Mouse (Mus musculus) ES-E14 (cell line): Measurements from ENCODE around the gene Sqstm1. TPM values are rescaled to one million over a fixed set of nuclear protein-coding genes. Genes with fewer than 3 reads are reported as not detected.

Experiments used
- DNase-seq: peaks from one replicate; pipeline ENCODE4 v3.0.0-alpha.2; 2013; ENCODE audit warnings: low read depth, low spot score
- H3K27ac ChIP-seq: 2 replicates; pipeline ENCODE4 v1.5.1; 2012; ENCODE audit warnings: low read depth, mild to moderate bottlenecking, low read length, moderate library complexity, mixed read lengths; ENCODE audit not compliant: poor library complexity, insufficient read depth, severe bottlenecking
- H3K36me3 ChIP-seq: 2 replicates; pipeline ENCODE4 v1.6.1; 2012; ENCODE audit warnings: mild to moderate bottlenecking, low read length, moderate library complexity, mixed read lengths; ENCODE audit not compliant: control insufficient read depth, poor library complexity, insufficient read depth, severe bottlenecking
- H3K4me1 ChIP-seq, 2 experiments: fragments of 150-350 bp in 1 of 2; sonication (generic) in 1 of 2; 2 replicates each; pipeline ENCODE4 v1.6.1; 2012; ENCODE audit warnings: low read length in 2 of 2, mild to moderate bottlenecking in 1 of 2, mixed read lengths in 1 of 2; ENCODE audit not compliant: control insufficient read depth in 2 of 2, insufficient read depth in 2 of 2, poor library complexity in 1 of 2
- H3K4me3 ChIP-seq, 2 experiments: fragments of 150-350 bp in 1 of 2; sonication (generic) in 1 of 2; 2 replicates each; pipeline ENCODE4 v1.5.1; 2012; ENCODE audit warnings: low read length in 2 of 2, low read depth in 1 of 2, mild to moderate bottlenecking in 1 of 2, mixed read lengths in 1 of 2; ENCODE audit not compliant: insufficient read depth in 1 of 2, poor library complexity in 1 of 2, severe bottlenecking in 1 of 2
- H3K9ac ChIP-seq: 2 replicates; pipeline ENCODE4 v1.6.1; 2012; ENCODE audit warnings: low read depth, mild to moderate bottlenecking, low read length, mixed read lengths; ENCODE audit not compliant: poor library complexity, insufficient read depth, severe bottlenecking
- H3K9me3 ChIP-seq: fragments of 150-350 bp; sonication (generic); 2 replicates; pipeline ENCODE4 v1.6.1; 2012; ENCODE audit warnings: low read depth, mild to moderate bottlenecking, low read length; ENCODE audit not compliant: control insufficient read depth, insufficient read depth
- CHD2 ChIP-seq: IDR thresholded peaks from 2 replicates; pipeline ENCODE4 v1.6.1; 2014; ENCODE audit warnings: mild to moderate bottlenecking, low read depth, low read length, inconsistent platforms
- HCFC1 ChIP-seq: IDR thresholded peaks from 2 replicates; pipeline ENCODE4 v1.6.1; 2012; ENCODE audit warnings: low read length, inconsistent platforms, borderline replicate concordance; ENCODE audit not compliant: insufficient read depth
- MAFK ChIP-seq: IDR thresholded peaks from 2 replicates; pipeline ENCODE4 v1.6.1; 2014; ENCODE audit warnings: mild to moderate bottlenecking, low read depth, low read length, inconsistent platforms; ENCODE audit not compliant: insufficient read depth
- ZC3H11A ChIP-seq: IDR thresholded peaks from 2 replicates; pipeline ENCODE4 v1.6.1; 2012; ENCODE audit warnings: low read depth, mild to moderate bottlenecking, inconsistent platforms, low read length, borderline replicate concordance
- ZNF384 ChIP-seq: IDR thresholded peaks from 2 replicates; pipeline ENCODE4 v1.6.1; 2012; ENCODE audit warnings: low read depth, low read length, inconsistent platforms
- in situ Hi-C, 2 experiments: fragments of 600-800 bp; cut with MboI; formaldehyde crosslinking; loops; one replicate each; pipeline ENCODE4 v1.15.1; 2025; ENCODE audit warnings: low sequenced_read_pairs in 2 of 2, inconsistent platforms in 1 of 2; ENCODE audit not compliant: unreplicated experiment in 2 of 2
- total RNA-seq: library from RNA; depleted of rRNA; stranded (reverse); fragments of 300-350 nt; gene quantifications from 2 replicates; pipeline ENCODE4 v1.2.3, GENCODE M21; 2012

The Sqstm1 gene
- total RNA-seq, 1 experiment: 234 TPM

DNA sequence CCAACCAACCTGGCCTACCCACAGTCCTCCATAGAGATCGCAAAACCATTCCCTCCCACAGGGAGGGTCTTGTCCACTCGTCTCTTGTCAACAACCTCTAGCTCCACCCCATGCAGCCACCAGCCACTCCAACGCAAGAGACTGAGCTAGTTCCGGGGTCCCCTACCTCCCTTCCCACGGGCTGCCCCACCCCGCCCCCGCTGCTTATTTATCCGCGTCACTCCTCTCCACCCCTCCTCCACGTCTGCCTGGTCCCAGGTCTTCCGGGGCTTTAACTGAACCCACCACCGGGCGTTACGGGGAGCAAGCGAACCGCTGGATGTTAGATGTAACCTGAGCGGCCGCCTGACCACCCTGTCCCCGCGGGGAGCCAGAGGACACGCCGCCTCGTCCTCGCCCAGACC lies 524 bp downstream of the Sqstm1 start:
- H3K27ac ChIP-seq: peak overlapping the region; percentile 81; the same call in 1 of the 2 replicates
- H3K4me1 ChIP-seq: peaks cover 5 to 23% of the 10 kb centered on the region in 2 experiments; a peak in 2 of 4 replicates
- DNase-seq: peak; percentile 75
- in situ Hi-C loops: no loop called here
- H3K9ac ChIP-seq: peak overlapping the region; percentile 86
- no peaks in the 10 kb centered on the region for H3K9me3 ChIP-seq
- TF ChIP-seq CHD2 (no peak), HCFC1 (no peak), ZC3H11A (no peak), MAFK (no peak), ZNF384 (no peak)
- peak overlapping the region; percentile 90 to 92 for H3K4me3 ChIP-seq
- peaks cover 34% of the 10 kb centered on the region for H3K36me3 ChIP-seq

DNA sequence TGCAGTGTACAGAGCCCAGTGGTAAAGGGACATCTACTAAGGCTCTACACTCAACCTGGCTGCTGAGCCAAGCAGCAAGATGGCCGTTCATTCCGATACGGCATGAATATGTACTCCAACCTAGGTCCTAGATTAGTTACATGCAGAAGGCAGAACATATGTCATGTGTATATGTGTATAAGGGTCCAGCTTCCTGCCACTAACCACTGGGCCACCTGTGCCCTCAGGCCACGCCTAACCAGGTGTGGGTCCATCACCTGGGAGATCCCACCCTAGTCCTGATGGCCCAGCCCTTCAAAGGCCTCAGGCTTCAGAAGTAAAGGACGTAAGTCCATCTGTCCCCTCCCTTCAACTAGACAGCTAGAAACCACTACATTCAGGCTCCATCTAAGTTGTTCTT lies 2.6 kb downstream of the Sqstm1 start:
- Histone ChIP-seq H3K9ac (no peak overlapping the region), H3K4me1 (peaks cover 5 to 16% of the 10 kb centered on the region in 2 experiments; a peak in 2 of 4 replicates), H3K27ac (no peak overlapping the region), H3K36me3 (peaks cover 48% of the 10 kb centered on the region), H3K9me3 (no peaks in the 10 kb centered on the region), H3K4me3 (no peak overlapping the region)
- TF ChIP-seq ZC3H11A: no peak
- TF ChIP-seq CHD2: no peak
- no peak for TF ChIP-seq ZNF384
- no peak for TF ChIP-seq HCFC1
- no peak for TF ChIP-seq MAFK
- no peak for DNase-seq
- in situ Hi-C loops: no loop called here

DNA sequence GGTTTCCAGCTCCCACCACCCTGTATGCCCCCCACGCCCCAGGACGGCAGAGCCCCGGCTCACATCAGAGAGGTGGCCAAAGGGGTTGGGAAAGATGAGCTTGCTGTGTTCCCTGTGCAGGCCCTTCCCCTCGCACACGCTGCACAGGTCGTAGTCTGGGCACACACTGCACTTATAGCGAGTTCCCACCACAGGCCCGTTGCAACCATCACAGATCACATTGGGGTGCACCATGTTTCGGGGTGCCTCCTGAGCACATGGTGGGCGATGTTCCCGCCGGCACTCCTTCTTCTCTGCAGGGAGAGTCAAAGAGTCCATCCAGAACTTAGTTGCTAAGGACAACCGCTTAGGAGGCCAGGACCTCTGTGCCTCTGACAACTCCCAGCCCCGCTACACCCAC lies 3.3 kb downstream of the Sqstm1 start:
- in situ Hi-C loops: no loop called here
- Histone ChIP-seq H3K36me3 (peaks cover 54% of the 10 kb centered on the region), H3K4me1 (peaks cover 5 to 10% of the 10 kb centered on the region in 2 experiments; a peak in 2 of 4 replicates), H3K9me3 (no peaks in the 10 kb centered on the region), H3K4me3 (no peak overlapping the region), H3K27ac (peak overlapping the region; percentile 14; the same call in 1 of the 2 replicates), H3K9ac (no peak overlapping the region)
- no peak for TF ChIP-seq ZNF384
- no peak for TF ChIP-seq ZC3H11A
- DNase-seq: no peak

DNA sequence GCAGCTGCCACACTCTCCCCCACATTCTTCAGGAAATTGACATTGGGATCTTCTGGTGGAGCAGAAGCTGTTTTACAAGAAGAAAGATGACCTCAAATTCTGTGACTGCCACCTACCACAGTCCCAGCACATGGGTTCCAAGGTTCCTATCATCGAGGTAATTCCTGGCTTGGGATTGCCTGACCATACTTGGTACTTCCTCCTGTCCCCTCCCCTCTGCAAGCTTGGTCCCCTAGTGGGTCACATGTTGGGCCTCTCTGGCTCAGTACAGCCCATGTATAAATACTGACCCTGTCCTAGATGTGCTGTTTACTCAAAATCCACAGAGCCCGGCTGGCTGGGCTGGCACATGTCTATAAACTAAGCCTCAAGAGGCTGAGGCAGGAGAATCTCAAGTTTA lies 4.6 kb downstream of the Sqstm1 start:
- peaks cover 3% of the 10 kb centered on the region in 2 experiments; a peak in 1 of 4 replicates for H3K4me1 ChIP-seq
- H3K27ac ChIP-seq: no peak overlapping the region
- H3K9me3 ChIP-seq: no peaks in the 10 kb centered on the region
- no peak overlapping the region for H3K4me3 ChIP-seq
- no peak overlapping the region for H3K9ac ChIP-seq
- DNase-seq: no peak
- in situ Hi-C loops: no loop called here
- peaks cover 64% of the 10 kb centered on the region for H3K36me3 ChIP-seq
- TF ChIP-seq CHD2: no peak
- TF ChIP-seq MAFK: no peak
- TF ChIP-seq ZC3H11A: no peak
- TF ChIP-seq ZNF384: no peak
- TF ChIP-seq HCFC1: no peak

DNA sequence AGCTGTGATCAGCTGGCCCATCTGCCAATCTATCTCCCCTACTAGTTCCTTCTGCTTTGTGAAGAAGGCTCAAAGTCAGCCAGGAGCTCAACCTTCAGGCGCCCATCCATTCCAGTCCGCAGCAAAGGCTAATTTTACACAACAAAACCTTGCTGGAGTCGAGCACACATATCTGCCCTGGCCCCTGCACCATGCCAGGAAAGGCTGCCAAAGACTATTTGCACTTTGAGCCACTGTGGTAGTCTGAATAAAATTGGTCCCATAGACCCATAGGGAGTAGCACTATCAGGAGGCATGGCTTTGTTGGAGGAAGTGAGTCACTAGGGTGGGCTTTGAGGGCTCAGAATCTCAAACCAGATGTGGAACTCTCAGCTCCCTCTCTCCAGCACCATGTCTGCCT lies 5.2 kb downstream of the Sqstm1 start:
- DNase-seq: no peak
- Histone ChIP-seq H3K9ac (no peak overlapping the region), H3K4me3 (no peak overlapping the region), H3K36me3 (peaks cover 70% of the 10 kb centered on the region), H3K27ac (no peak overlapping the region), H3K9me3 (no peaks in the 10 kb centered on the region), H3K4me1 (peaks cover 2 to 3% of the 10 kb centered on the region in 2 experiments; a peak in 1 of 4 replicates)
- TF ChIP-seq CHD2 (no peak), ZNF384 (no peak), ZC3H11A (no peak), MAFK (no peak), HCFC1 (no peak)
- in situ Hi-C loops: no loop called here
